Mouse (Mus musculus): Measurements from ENCODE around the gene Knl1. TPM values are rescaled to one million over a fixed set of nuclear protein-coding genes. Genes with fewer than 3 reads are reported as not detected.

Gene Knl1
- total RNA-seq, 2 experiments from 2014 or later = 2.1 to 2.4 TPM

DNA sequence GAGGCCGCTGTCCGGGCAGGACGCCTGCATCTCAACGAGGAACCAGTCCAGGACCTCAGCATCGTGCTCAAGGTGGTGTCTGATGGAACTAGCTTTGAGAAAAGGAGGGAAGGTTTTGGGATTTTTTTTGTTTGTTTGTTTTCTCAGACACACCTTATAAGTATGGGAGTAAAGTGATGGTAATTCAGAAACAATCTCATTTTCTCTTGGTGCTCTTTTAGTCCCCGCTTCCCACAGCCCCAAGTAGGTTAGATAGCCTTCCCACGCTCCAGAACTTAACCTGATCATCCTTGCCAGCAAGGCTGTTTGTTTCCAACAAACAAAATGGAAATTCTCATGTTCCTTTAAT lies 11.5 kb upstream of the Knl1 start:
- DNase-seq = no peak

- no peak for DNase-seq
Measured at GRCm38 (mm10) chr2:119040882-119041281, 6.0 kb upstream of the Knl1 start.

GRCm38 (mm10) chr2:119045163-119045562 lies 1.8 kb upstream of the Knl1 start:
- DNase-seq = no peak

GRCm38 (mm10) chr2:119047849-119048248 lies 930 bp downstream of the Knl1 start:
- DNase-seq = no peak

DNA sequence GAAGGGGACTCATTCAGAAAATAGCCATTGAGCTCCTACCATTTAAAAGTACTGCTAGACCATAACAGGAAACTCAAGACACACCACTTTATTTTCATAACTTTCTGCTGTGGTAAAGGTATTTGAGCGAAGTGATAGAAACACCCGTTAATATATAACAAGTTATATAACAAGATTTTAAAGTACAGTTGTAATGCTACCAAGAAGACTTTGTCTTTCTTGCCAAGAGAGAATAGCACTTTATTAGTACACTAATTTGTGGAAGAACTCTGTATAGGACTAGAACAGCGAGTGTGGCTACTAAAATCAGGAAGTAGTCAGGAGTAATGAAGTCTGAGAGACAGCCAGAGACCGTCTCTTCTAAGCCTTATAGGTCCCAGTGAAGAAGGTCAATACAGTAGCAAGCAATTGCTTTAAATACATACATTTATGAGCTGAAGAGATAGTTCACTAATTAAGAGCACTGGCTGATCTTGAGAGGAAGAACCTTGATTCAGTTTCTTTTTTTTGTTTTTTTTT lies 3.3 kb downstream of the Knl1 start:
- no peak for DNase-seq

GRCm38 (mm10) chr2:119060139-119060538 lies 13.2 kb downstream of the Knl1 start:
- no peak for DNase-seq

DNA sequence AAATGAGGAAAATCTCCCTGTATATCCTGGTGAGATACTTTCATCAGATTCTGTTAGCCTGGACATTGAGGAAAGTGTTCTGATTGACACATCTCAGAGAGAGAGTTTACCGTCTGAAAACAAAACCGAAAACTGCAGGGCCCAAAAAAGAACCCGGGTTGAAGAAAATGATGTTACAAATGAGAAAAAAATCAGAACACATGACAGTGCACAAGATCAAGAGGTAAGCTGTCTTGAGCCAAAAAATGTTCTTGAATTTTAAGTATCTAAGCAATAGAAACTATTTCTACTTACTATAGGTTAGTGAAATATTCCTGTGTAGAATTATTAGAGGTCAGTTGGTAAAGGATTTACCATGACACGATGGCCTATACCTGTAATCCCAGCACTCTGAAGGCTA lies 25.5 kb downstream of the Knl1 start:
- DNase-seq = no peak

DNA sequence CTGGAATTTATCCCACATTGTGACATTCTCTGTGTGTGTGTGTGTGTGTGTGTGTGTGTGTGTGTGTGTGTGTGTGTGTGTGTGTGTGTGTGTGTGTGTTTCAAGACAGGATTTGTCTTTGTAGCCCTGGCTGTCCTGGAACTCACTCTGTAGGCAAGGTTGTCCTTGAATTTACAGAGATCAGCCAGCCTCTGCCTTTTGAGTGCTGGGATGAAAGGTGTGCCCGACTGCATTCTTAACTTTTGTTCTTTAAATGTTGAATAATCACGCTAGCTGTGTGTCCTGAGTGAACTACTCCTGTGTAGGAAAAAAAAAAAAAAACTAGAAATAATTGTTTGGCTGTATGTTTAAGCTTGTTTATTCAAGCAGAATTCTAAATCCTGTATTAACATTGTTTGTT lies 39.2 kb downstream of the Knl1 start:
- DNase-seq = no peak

- no peak for DNase-seq
Measured at GRCm38 (mm10) chr2:119101552-119101951, 54.6 kb downstream of the Knl1 start.

- no peak for DNase-seq
Measured at GRCm38 (mm10) chr2:119106583-119106982, 59.7 kb downstream of the Knl1 start.

DNA sequence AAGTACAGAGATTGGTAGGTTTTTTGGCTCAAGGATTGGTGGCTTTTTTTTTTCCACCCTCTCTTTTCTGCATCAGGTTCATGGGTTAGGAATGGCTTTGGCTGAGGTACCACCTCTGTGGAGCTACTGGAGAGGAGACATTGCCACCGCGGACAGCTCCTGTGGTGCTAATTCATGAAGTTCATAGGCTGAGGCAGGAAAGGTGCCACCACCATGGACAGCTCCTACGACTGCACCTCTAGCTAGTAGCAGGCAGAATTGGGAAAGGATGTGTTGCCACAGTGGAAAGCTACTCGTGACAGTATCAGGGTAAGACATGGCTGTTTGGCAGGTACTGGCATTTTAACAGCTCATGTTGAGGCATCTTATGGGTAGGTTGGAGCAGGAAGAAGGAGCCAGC lies 61.6 kb downstream of the Knl1 start:
- DNase-seq = peak; percentile 72 to 74

- DNase-seq = no peak
Measured at GRCm38 (mm10) chr2:119111060-119111459, 64.1 kb downstream of the Knl1 start.

DNA sequence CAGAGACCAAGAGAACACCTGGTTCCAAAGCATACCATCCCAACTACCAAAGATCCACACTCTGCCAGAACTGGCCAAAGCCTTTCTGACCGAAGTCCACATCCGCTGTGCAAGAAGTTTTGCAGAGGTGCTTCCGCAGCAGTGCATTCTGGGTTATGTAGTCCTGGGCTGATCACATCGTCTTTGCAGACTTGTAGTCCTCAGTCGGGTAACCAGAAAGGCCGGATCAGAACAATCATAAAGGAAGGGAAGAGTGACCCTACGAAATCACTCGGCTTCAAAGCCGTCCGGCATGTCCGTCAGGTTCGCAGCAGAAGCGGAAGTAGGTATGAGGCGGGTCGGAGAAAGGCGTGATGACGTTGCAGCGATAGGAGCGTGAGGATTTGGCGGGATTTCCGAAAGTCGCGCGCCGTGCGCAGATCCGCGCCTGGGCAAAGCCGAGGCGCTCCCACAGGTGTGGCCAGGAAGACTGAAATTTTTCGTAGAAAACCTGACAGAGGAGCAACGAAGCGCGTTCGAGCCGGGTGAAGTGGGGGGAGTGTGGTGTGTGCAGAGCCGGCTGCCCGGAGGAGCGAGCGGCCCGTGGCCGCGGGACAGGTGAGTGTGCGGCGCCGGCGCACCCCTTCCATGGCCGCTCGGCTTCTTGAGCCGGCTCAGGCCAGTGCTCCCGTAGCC lies 65.7 kb downstream of the Knl1 start, which contains the start of gene Rad51:
Gene Rad51 (plus strand): TSS at position 356 of the 675 bp plus-strand sequence.
- DNase-seq = peak; percentile 84 to 90

DNA sequence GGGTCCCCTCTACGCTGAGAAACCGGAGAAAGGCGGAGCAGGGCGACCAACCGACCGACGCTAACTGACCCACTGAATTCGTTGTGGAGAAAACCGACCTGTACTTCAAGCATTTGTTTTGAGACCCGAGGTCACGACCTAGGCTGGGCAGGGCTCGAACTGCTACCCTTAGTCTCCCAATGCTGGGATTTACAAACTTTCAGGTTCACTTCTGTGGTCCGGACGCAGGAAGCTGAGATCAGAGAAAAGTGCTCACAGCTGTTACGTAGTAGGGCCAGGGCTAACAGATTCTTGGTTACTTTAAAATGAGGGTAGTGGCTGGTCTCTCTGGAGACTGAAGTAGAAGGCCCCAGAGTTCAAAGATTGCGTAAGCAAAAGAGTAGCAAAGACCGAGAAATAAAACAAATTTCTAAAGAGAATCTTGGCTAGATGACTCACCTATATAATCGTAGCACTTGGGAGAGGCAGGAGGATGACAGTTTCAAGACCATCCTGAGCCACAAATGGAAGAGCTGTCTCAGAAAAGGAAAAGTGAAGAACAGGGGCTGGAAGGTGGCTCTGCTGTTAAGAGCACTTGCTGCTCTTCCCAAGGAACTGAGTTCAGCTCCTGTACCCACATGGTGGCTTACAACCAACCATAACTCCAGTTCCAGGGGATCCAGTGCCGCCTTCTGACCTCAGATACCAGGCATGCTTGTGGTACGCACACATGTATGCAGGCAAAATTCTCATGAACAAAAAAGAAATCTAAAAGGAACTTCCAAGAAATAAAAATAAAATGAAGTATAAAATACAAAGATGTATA lies 66.4 kb downstream of the Knl1 start:
- no peak for DNase-seq

GRCm38 (mm10) chr2:119136346-119136898 lies 89.5 kb downstream of the Knl1 start:
- DNase-seq = no peak

DNA sequence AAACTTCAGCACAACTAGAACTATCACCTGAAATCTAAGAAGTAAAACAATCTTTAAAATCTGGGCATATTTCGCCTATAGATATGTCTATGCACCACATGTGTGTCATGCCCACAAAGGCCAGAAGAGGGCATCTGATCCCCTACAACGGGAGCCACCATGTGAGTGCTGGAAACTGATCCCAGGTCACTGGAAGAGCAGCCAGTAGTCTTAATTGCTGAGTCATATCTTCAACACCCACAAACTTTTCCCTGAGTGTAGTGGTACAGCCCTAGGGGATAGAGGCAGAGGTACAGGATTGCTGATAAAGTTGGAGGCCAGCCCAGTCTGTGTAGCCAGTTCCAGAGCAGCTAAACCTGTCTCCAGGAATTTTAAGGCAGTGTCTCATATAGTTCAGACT lies 98.3 kb downstream of the Knl1 start:
- no peak for DNase-seq

DNA sequence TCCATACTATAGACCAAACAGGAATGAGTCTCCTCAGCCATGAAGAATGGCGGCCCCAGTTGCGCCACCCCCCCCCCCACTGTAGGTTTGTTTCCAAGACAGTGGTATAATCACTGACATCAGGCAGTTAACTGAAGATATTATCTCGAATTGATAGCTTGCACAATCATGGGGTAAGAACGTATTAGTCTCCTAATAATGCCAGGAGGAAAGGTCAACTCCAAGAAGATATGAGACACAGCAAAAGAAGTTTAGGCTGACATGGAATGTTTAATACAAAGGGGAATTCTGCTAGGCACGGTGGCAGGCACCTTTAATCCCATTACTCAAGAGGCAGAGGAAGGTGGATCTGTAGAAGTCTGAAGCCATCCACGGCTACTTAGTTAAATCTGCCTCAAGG lies 99.5 kb downstream of the Knl1 start:
- DNase-seq = no peak

GRCm38 (mm10) chr2:119147160-119147678 lies 100.3 kb downstream of the Knl1 start:
- DNase-seq = no peak

- no peak for DNase-seq
Measured at GRCm38 (mm10) chr2:119147775-119148174, 100.9 kb downstream of the Knl1 start.

GRCm38 (mm10) chr2:119152255-119152654 lies 105.3 kb downstream of the Knl1 start:
- DNase-seq = no peak

DNA sequence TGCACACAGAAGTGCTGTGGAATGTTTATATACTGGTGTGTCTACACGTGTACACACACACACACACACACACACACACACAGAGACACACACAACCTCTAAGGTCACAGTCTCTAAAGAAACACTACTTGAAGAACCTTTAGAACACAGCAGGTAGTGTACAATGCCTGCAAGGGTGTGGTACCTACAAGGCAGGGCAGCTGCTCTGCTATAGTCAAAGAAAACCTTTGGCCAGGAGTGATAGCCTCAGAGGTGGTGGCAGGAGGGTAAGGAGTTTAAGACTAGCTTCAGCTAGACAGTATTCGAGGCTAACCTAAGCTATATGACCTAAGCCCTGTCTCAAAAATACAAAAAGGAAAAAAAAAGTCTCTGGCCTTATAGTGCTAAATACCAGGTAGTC lies 107.8 kb downstream of the Knl1 start:
- no peak for DNase-seq
